Mouse (Mus musculus): ENCODE data around the gene Fermt1. TPM values are rescaled to one million over a fixed set of nuclear protein-coding genes. Genes with fewer than 3 reads are reported as not detected.

The Fermt1 gene
- polyA plus RNA-seq, 1 experiment: 4.2 TPM

GRCm38 (mm10) chr2:132880844-132881645 lies 64.7 kb downstream of the Fermt1 start, which contains the start of gene Lrrn4:
Lrrn4 (minus strand) TSS chr2:132880891.
- H3K27me3 ChIP-seq (ENCODE audit: control insufficient read depth, insufficient read depth, low read length): no peaks in the 10 kb centered on the region
- H3K36me3 ChIP-seq (ENCODE audit: control insufficient read depth, insufficient read depth, low read length): no peaks in the 10 kb centered on the region
- no peak for DNase-seq
- H3K4me3 ChIP-seq (ENCODE audit: control insufficient read depth, insufficient read depth, low read length): peak within 1 kb of the TSS; percentile 45
- H3K4me1 ChIP-seq (replicated peaks; ENCODE audit: control insufficient read depth, insufficient read depth, low read length): peaks cover 3% of the 10 kb centered on the region
- TF ChIP-seq POLR2A (IDR thresholded peaks at IDR 0.05; ENCODE audit: control insufficient read depth, extremely low read depth, insufficient read depth, low read length, poor library complexity): no peak
- no peak for TF ChIP-seq CTCF (IDR thresholded peaks at IDR 0.05; ENCODE audit: borderline replicate concordance, control insufficient read depth, extremely low read depth, insufficient read depth, low read length, poor library complexity)
- no peak within 1 kb of the TSS for H3K27ac ChIP-seq (ENCODE audit: control insufficient read depth, insufficient read depth, low read length)
- 76% methylated on average over 12 of the region's 12 CpGs for WGBS

- peak; percentile 8 for DNase-seq
- Histone ChIP-seq H3K27ac (ENCODE audit: control insufficient read depth, insufficient read depth, low read length) (no peak overlapping the region), H3K36me3 (ENCODE audit: control insufficient read depth, insufficient read depth, low read length) (no peaks in the 10 kb centered on the region), H3K4me1 (replicated peaks; ENCODE audit: control insufficient read depth, insufficient read depth, low read length) (peaks cover 3% of the 10 kb centered on the region), H3K4me3 (ENCODE audit: control insufficient read depth, insufficient read depth, low read length) (peak overlapping the region; percentile 45), H3K27me3 (ENCODE audit: control insufficient read depth, insufficient read depth, low read length) (no peaks in the 10 kb centered on the region)
- TF ChIP-seq POLR2A (IDR thresholded peaks at IDR 0.05; ENCODE audit: control insufficient read depth, extremely low read depth, insufficient read depth, low read length, poor library complexity) (no peak), CTCF (IDR thresholded peaks at IDR 0.05; ENCODE audit: borderline replicate concordance, control insufficient read depth, extremely low read depth, insufficient read depth, low read length, poor library complexity) (0 out of 2 replicates have a peak, but pooled peaks have one; percentile 12)
- WGBS: under 1% methylated on average over 58 of the region's 58 CpGs
Observed at GRCm38 (mm10) chr2:132879261-132880044, 66.3 kb downstream of the Fermt1 start.

DNA sequence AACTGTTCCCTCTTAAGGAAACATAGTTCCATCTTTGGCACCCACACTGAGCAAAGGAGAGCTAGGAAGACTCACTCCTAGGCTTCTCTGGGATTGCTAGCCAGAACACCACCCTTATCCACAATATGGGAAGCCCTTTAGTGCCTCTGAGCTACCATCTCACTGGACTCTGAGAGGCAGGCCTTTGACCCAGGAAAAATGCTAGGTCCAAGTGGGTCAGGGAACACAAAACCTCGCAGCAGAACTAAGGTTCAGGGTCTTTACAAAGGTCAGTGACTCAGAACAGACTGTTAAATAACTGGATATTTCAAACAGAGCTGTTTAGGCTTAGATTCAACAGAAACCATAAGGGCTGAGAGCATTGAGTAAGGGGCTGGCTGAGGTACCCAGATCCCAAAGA lies 68.7 kb downstream of the Fermt1 start:
- peaks cover 3% of the 10 kb centered on the region for H3K4me1 ChIP-seq (replicated peaks; ENCODE audit: control insufficient read depth, insufficient read depth, low read length)

GRCm38 (mm10) chr2:132873657-132874326 lies 71.9 kb downstream of the Fermt1 start:
- Histone ChIP-seq H3K4me1 (replicated peaks; ENCODE audit: control insufficient read depth, insufficient read depth, low read length) (no peaks in the 10 kb centered on the region; the same call in 1 of the 2 replicates), H3K27ac (ENCODE audit: control insufficient read depth, insufficient read depth, low read length) (no peak overlapping the region)
- DNase-seq: peak; percentile 22

More for the DNA sequence above, 68.7 kb downstream of the Fermt1 start:
- no peak overlapping the region for H3K27ac ChIP-seq (ENCODE audit: control insufficient read depth, insufficient read depth, low read length)
- TF ChIP-seq POLR2A (IDR thresholded peaks at IDR 0.05; ENCODE audit: control insufficient read depth, extremely low read depth, insufficient read depth, low read length, poor library complexity): no peak
- no peak for TF ChIP-seq CTCF (IDR thresholded peaks at IDR 0.05; ENCODE audit: borderline replicate concordance, control insufficient read depth, extremely low read depth, insufficient read depth, low read length, poor library complexity)
- no peak for DNase-seq
- WGBS: 76% methylated on average over 1 of the region's 1 CpGs
- no peaks in the 10 kb centered on the region for H3K36me3 ChIP-seq (ENCODE audit: control insufficient read depth, insufficient read depth, low read length)
- no peak overlapping the region for H3K4me3 ChIP-seq (ENCODE audit: control insufficient read depth, insufficient read depth, low read length)
- no peaks in the 10 kb centered on the region for H3K27me3 ChIP-seq (ENCODE audit: control insufficient read depth, insufficient read depth, low read length)

GRCm38 (mm10) chr2:132871663-132872062 lies 74.0 kb downstream of the Fermt1 start:
- WGBS: 94% methylated on average over 3 of the region's 3 CpGs
- no peaks in the 10 kb centered on the region for H3K27me3 ChIP-seq (ENCODE audit: control insufficient read depth, insufficient read depth, low read length)
- no peak for DNase-seq
- no peaks in the 10 kb centered on the region; the same call in 1 of the 2 replicates for H3K4me1 ChIP-seq (replicated peaks; ENCODE audit: control insufficient read depth, insufficient read depth, low read length)
- TF ChIP-seq CTCF (IDR thresholded peaks at IDR 0.05; ENCODE audit: borderline replicate concordance, control insufficient read depth, extremely low read depth, insufficient read depth, low read length, poor library complexity): no peak
- TF ChIP-seq POLR2A (IDR thresholded peaks at IDR 0.05; ENCODE audit: control insufficient read depth, extremely low read depth, insufficient read depth, low read length, poor library complexity): no peak
- H3K36me3 ChIP-seq (ENCODE audit: control insufficient read depth, insufficient read depth, low read length): no peaks in the 10 kb centered on the region
- no peak overlapping the region for H3K27ac ChIP-seq (ENCODE audit: control insufficient read depth, insufficient read depth, low read length)
- H3K4me3 ChIP-seq (ENCODE audit: control insufficient read depth, insufficient read depth, low read length): no peak overlapping the region

More at GRCm38 (mm10) chr2:132873657-132874326, 71.9 kb downstream of the Fermt1 start:
- no peak overlapping the region for H3K4me3 ChIP-seq (ENCODE audit: control insufficient read depth, insufficient read depth, low read length)
- no peaks in the 10 kb centered on the region for H3K27me3 ChIP-seq (ENCODE audit: control insufficient read depth, insufficient read depth, low read length)
- WGBS: 49% methylated on average over 10 of the region's 10 CpGs
- no peak for TF ChIP-seq CTCF (IDR thresholded peaks at IDR 0.05; ENCODE audit: borderline replicate concordance, control insufficient read depth, extremely low read depth, insufficient read depth, low read length, poor library complexity)
- TF ChIP-seq POLR2A (IDR thresholded peaks at IDR 0.05; ENCODE audit: control insufficient read depth, extremely low read depth, insufficient read depth, low read length, poor library complexity): no peak
- H3K36me3 ChIP-seq (ENCODE audit: control insufficient read depth, insufficient read depth, low read length): no peaks in the 10 kb centered on the region

DNA sequence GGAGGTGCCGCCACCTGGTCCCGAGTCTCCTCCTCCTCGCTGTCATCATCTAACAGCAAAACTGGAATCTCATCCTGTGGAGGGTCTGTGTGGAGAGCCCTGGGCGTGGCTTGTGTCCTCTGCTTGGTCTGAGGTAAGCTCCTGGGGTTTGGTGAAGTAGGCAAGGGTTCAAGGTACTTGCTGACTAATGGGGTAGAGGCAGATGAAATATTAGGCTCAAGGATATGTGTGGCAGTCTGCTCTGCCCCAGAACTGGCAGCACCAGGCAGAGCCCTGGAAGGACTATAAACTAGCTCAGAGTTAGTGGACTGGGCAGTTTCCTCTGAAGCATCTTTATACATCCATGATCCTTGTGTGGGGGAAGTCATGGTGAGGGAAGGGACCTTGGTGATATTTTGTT lies 75.4 kb downstream of the Fermt1 start:
- H3K27ac ChIP-seq (ENCODE audit: control insufficient read depth, insufficient read depth, low read length): no peak overlapping the region
- no peak overlapping the region for H3K4me3 ChIP-seq (ENCODE audit: control insufficient read depth, insufficient read depth, low read length)
- TF ChIP-seq POLR2A (IDR thresholded peaks at IDR 0.05; ENCODE audit: control insufficient read depth, extremely low read depth, insufficient read depth, low read length, poor library complexity) (no peak), CTCF (IDR thresholded peaks at IDR 0.05; ENCODE audit: borderline replicate concordance, control insufficient read depth, extremely low read depth, insufficient read depth, low read length, poor library complexity) (no peak)
- H3K27me3 ChIP-seq (ENCODE audit: control insufficient read depth, insufficient read depth, low read length): no peaks in the 10 kb centered on the region
- WGBS: 96% methylated on average over 4 of the region's 4 CpGs
- no peaks in the 10 kb centered on the region; the same call in 1 of the 2 replicates for H3K4me1 ChIP-seq (replicated peaks; ENCODE audit: control insufficient read depth, insufficient read depth, low read length)
- no peak for DNase-seq
- no peaks in the 10 kb centered on the region for H3K36me3 ChIP-seq (ENCODE audit: control insufficient read depth, insufficient read depth, low read length)

All from thymus, adult 2 months (tissue).